Mouse (Mus musculus) limb, embryonic 13.5 days (tissue): ENCODE results near the gene Vwa8. TPM values are rescaled to one million over a fixed set of nuclear protein-coding genes. Genes with fewer than 3 reads are reported as not detected.

Experiments used
- ATAC-seq: fragments of 200-750 bp; cut with Nextera tagmentation; 2 replicates; pipeline ENCODE4 v1.8.0; 2017; ENCODE audit warnings: low read depth, moderate number of reproducible peaks, moderate TSS enrichment; ENCODE audit not compliant: low FRiP score
- H3K27ac ChIP-seq: fragments of 300-500 bp; sonication (generic); 2 replicates; pipeline ENCODE4 v1.5.1; 2015; ENCODE audit warnings: inconsistent platforms, mild to moderate bottlenecking, moderate library complexity
- H3K27me3 ChIP-seq: fragments of 300-500 bp; sonication (generic); 2 replicates; pipeline ENCODE4 v1.6.1; 2015; ENCODE audit warnings: mild to moderate bottlenecking, inconsistent platforms
- H3K36me3 ChIP-seq: fragments of 300-500 bp; sonication (generic); 2 replicates; pipeline ENCODE4 v1.6.1; 2015; ENCODE audit warnings: inconsistent platforms, mild to moderate bottlenecking, moderate library complexity
- H3K4me1 ChIP-seq: fragments of 300-500 bp; sonication (generic); 2 replicates; pipeline ENCODE4 v1.6.1; 2015; ENCODE audit warnings: inconsistent platforms
- H3K4me2 ChIP-seq: fragments of 300-500 bp; sonication (generic); replicated peaks from 2 replicates; pipeline ENCODE4 v1.6.1; 2015; ENCODE audit warnings: inconsistent platforms, mild to moderate bottlenecking, moderate library complexity
- H3K4me3 ChIP-seq: fragments of 300-500 bp; sonication (generic); 2 replicates; pipeline ENCODE4 v1.5.1; 2015; ENCODE audit warnings: moderate library complexity, mild to moderate bottlenecking, inconsistent platforms
- H3K9ac ChIP-seq: fragments of 300-500 bp; sonication (generic); 2 replicates; pipeline ENCODE4 v1.6.1; 2015; ENCODE audit warnings: mild to moderate bottlenecking, inconsistent platforms
- H3K9me3 ChIP-seq: fragments of 300-500 bp; sonication (generic); 2 replicates; pipeline ENCODE4 v1.6.1; 2016; ENCODE audit warnings: inconsistent platforms
- WGBS: fragments of 180-500 bp; shearing (Covaris S2); methylation state at CpG from one replicate; pipeline ENCODE4 v1.1.7; 2015; 5-methylcytosine and 5-hydroxymethylcytosine counted together
- polyA plus RNA-seq: library from polyadenylated mRNA; unstranded; fragments of >200 nt; fragmentation: Nextera tagmentation; extraction: Ambion mirVana; gene quantifications from 2 replicates; pipeline ENCODE4 v1.2.1, GENCODE M21; 2015

Gene Vwa8
- polyA plus RNA-seq, 1 experiment from 2014 or later, result 11.2 TPM

- no peaks in the 10 kb centered on the region for H3K9me3 ChIP-seq
- no peak overlapping the region for H3K4me3 ChIP-seq
- H3K4me2 ChIP-seq, result peak overlapping the region; percentile 36
- H3K27me3 ChIP-seq, result no peaks in the 10 kb centered on the region
- H3K9ac ChIP-seq, result no peak overlapping the region
- 19% methylated on average over 16 of the region's 17 CpGs for WGBS
- H3K27ac ChIP-seq, result peak overlapping the region; percentile 77
- ATAC-seq, result peak; percentile 58
- H3K36me3 ChIP-seq, result peaks cover 5% of the 10 kb centered on the region; the same call in 1 of the 2 replicates
- H3K4me1 ChIP-seq, result peaks cover 46% of the 10 kb centered on the region
These were observed 308.8 kb downstream of the Vwa8 start for GRCm38 (mm10) chr14:79157451-79158218.

GRCm38 (mm10) chr14:79158219-79158521 lies 309.3 kb downstream of the Vwa8 start:
- peaks cover 46% of the 10 kb centered on the region for H3K4me1 ChIP-seq
- ATAC-seq, result 0 out of 2 replicates have a peak, but pooled peaks have one; percentile 9
- WGBS, result 46% methylated on average over 12 of the region's 12 CpGs

DNA sequence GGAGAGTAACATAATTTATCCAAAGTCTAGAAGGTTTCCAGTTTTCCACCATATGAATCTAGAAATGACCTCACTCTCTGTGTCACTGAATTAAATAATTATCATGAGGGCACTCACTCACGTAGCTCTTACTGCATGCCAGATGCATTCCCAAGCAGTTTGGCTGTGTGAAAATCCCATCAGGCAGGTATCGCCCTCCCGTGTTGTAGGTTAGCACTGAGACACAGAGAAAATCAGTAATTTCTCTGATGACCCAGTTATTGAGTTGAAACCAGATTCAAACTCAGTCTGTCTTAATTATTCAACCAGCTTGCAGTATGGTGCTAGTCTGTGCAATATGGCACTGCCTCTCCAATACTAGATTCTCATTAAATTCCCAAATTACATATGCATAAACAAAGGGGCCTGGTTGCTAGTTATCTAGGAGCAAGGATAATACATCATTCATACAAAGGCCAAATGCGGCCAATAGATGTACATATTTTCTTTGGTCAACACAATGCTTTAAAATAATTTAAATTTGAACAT lies 309.9 kb downstream of the Vwa8 start:
- peak overlapping the region; percentile 77; the same call in 1 of the 2 replicates for H3K27ac ChIP-seq
- no peak overlapping the region for H3K4me3 ChIP-seq
- 80% methylated on average over 4 of the region's 4 CpGs for WGBS
- H3K4me1 ChIP-seq, result peaks cover 46% of the 10 kb centered on the region
- no peak overlapping the region for H3K4me2 ChIP-seq
- peaks cover 5% of the 10 kb centered on the region; the same call in 1 of the 2 replicates for H3K36me3 ChIP-seq
- no peaks in the 10 kb centered on the region for H3K9me3 ChIP-seq
- no peaks in the 10 kb centered on the region for H3K27me3 ChIP-seq
- no peak overlapping the region for H3K9ac ChIP-seq
- ATAC-seq, result no peak

More at GRCm38 (mm10) chr14:79158219-79158521, 309.3 kb downstream of the Vwa8 start:
- Histone ChIP-seq H3K9ac (no peak overlapping the region), H3K27ac (peak overlapping the region; percentile 77), H3K9me3 (no peaks in the 10 kb centered on the region), H3K36me3 (peaks cover 5% of the 10 kb centered on the region; the same call in 1 of the 2 replicates), H3K4me3 (no peak overlapping the region), H3K27me3 (no peaks in the 10 kb centered on the region), H3K4me2 (peak overlapping the region; percentile 36)

- WGBS, result 93% methylated on average over 8 of the region's 8 CpGs
- no peak overlapping the region for H3K9ac ChIP-seq
- no peaks in the 10 kb centered on the region for H3K27me3 ChIP-seq
- H3K4me1 ChIP-seq, result peaks cover 39% of the 10 kb centered on the region
- H3K4me3 ChIP-seq, result no peak overlapping the region
- H3K9me3 ChIP-seq, result no peaks in the 10 kb centered on the region
- H3K36me3 ChIP-seq, result peaks cover 5% of the 10 kb centered on the region; the same call in 1 of the 2 replicates
- no peak overlapping the region for H3K4me2 ChIP-seq
- no peak for ATAC-seq
- no peak overlapping the region for H3K27ac ChIP-seq
These were observed 310.6 kb downstream of the Vwa8 start for GRCm38 (mm10) chr14:79159451-79159850.

- peaks cover 29% of the 10 kb centered on the region for H3K4me1 ChIP-seq
- no peak overlapping the region for H3K4me2 ChIP-seq
- H3K9me3 ChIP-seq, result no peaks in the 10 kb centered on the region
- no peak for ATAC-seq
- H3K27ac ChIP-seq, result no peak overlapping the region
- no peak overlapping the region for H3K9ac ChIP-seq
- peaks cover 8% of the 10 kb centered on the region; the same call in 1 of the 2 replicates for H3K36me3 ChIP-seq
- H3K27me3 ChIP-seq, result no peaks in the 10 kb centered on the region
- WGBS, result 72% methylated on average over 10 of the region's 10 CpGs
- no peak overlapping the region for H3K4me3 ChIP-seq
These were observed 311.6 kb downstream of the Vwa8 start for GRCm38 (mm10) chr14:79160486-79160885.

DNA sequence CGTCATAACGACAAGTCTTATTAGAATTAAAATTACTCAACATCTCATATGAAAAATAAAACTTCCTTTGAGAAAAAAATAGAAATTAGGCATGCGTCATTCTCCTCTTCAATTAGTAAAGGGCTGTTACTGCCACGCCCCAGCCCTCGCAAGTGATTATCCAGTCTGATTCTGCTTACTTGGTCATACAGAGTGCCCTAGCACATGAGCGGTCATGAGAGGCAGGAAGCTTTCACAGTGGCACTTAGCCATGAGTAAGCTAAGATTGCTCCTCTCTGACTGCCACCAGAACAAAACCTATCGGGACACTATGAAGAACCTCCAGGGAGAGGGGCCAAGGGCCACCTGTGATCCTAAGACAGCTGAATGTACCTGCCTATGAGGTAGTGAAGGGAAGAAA lies 312.1 kb downstream of the Vwa8 start:
- H3K4me1 ChIP-seq, result peaks cover 29% of the 10 kb centered on the region
- H3K4me3 ChIP-seq, result no peak overlapping the region
- H3K27me3 ChIP-seq, result no peaks in the 10 kb centered on the region
- WGBS, result 87% methylated on average over 7 of the region's 7 CpGs
- H3K9ac ChIP-seq, result no peak overlapping the region
- ATAC-seq, result no peak
- H3K36me3 ChIP-seq, result peaks cover 8% of the 10 kb centered on the region; the same call in 1 of the 2 replicates
- H3K4me2 ChIP-seq, result no peak overlapping the region
- H3K9me3 ChIP-seq, result no peaks in the 10 kb centered on the region
- H3K27ac ChIP-seq, result no peak overlapping the region

- no peak overlapping the region for H3K27ac ChIP-seq
- H3K27me3 ChIP-seq, result no peaks in the 10 kb centered on the region
- no peak overlapping the region for H3K4me2 ChIP-seq
- H3K36me3 ChIP-seq, result peaks cover 8% of the 10 kb centered on the region; the same call in 1 of the 2 replicates
- WGBS, result 81% methylated on average over 9 of the region's 9 CpGs
- no peak for ATAC-seq
- H3K9ac ChIP-seq, result no peak overlapping the region
- H3K4me1 ChIP-seq, result peaks cover 23% of the 10 kb centered on the region
- H3K9me3 ChIP-seq, result no peaks in the 10 kb centered on the region
- H3K4me3 ChIP-seq, result no peak overlapping the region
These were observed 312.9 kb downstream of the Vwa8 start for GRCm38 (mm10) chr14:79161741-79162140.

- no peaks in the 10 kb centered on the region for H3K9me3 ChIP-seq
- no peak overlapping the region for H3K9ac ChIP-seq
- no peak overlapping the region for H3K4me3 ChIP-seq
- peaks cover 8% of the 10 kb centered on the region; the same call in 1 of the 2 replicates for H3K36me3 ChIP-seq
- peaks cover 14% of the 10 kb centered on the region for H3K4me1 ChIP-seq
- no peak overlapping the region for H3K4me2 ChIP-seq
- no peaks in the 10 kb centered on the region for H3K27me3 ChIP-seq
- H3K27ac ChIP-seq, result no peak overlapping the region
- WGBS, result 68% methylated on average over 9 of the region's 9 CpGs
- ATAC-seq, result no peak
These were observed 313.8 kb downstream of the Vwa8 start for GRCm38 (mm10) chr14:79162678-79163077.

DNA sequence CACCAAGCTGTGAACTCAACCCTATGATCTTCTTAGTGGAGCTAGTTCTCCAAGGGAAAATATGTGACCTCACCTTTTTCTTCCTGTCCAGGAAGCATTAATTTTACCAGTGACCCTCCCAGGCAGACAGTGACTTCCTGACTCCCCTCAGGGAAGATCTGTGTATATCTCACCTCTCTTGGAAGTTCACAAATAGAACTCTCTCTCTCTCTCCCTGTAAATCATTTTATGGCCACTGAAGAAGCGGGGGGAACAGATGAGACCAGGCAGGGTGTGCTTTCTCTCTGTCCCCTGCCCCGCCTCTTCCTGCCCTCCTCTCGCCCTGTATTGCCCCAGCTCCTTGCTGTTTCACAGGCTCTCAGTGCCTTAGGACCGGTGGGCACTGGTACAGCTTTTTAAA lies 315.5 kb downstream of the Vwa8 start:
- ATAC-seq, result no peak
- Histone ChIP-seq H3K27me3 (no peaks in the 10 kb centered on the region), H3K4me2 (no peak overlapping the region), H3K27ac (no peak overlapping the region), H3K9me3 (no peaks in the 10 kb centered on the region), H3K9ac (no peak overlapping the region), H3K4me3 (no peak overlapping the region), H3K36me3 (peaks cover 8% of the 10 kb centered on the region; the same call in 1 of the 2 replicates), H3K4me1 (no peaks in the 10 kb centered on the region)
- 73% methylated on average over 4 of the region's 4 CpGs for WGBS

- Histone ChIP-seq H3K4me2 (no peak overlapping the region), H3K4me1 (no peaks in the 10 kb centered on the region), H3K9me3 (no peaks in the 10 kb centered on the region), H3K36me3 (peaks cover 8% of the 10 kb centered on the region; the same call in 1 of the 2 replicates), H3K9ac (no peak overlapping the region), H3K4me3 (no peak overlapping the region), H3K27me3 (no peaks in the 10 kb centered on the region), H3K27ac (no peak overlapping the region)
- WGBS, result 94% methylated on average over 2 of the region's 2 CpGs
- no peak for ATAC-seq
These were observed 316.1 kb downstream of the Vwa8 start for GRCm38 (mm10) chr14:79164925-79165324.

DNA sequence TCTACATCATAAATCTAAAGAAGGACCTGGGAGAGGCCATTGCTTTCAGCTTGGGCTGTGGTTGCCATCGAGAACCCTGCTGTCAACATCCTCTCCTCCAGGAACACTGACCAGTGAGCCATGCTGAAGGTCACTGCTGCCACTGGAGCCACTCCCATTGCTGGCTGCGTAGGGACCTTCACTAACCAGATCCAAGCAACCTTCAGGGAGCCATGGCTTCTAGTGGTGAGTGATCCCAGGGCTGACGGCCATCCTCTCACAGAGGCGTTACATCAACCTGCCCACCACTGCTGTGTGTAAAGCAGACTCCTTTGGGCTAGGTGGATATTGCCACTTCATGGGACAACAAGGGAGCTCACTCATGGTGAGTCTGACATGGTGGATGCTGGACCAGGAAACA lies 325.7 kb downstream of the Vwa8 start:
- no peak overlapping the region for H3K4me2 ChIP-seq
- peaks cover 5% of the 10 kb centered on the region; the same call in 1 of the 2 replicates for H3K9me3 ChIP-seq
- no peak overlapping the region for H3K9ac ChIP-seq
- H3K36me3 ChIP-seq, result peaks cover 17% of the 10 kb centered on the region
- WGBS, result 91% methylated on average over 4 of the region's 4 CpGs
- H3K27me3 ChIP-seq, result no peaks in the 10 kb centered on the region
- no peak for ATAC-seq
- H3K27ac ChIP-seq, result no peak overlapping the region
- H3K4me3 ChIP-seq, result no peak overlapping the region
- peaks cover 16% of the 10 kb centered on the region for H3K4me1 ChIP-seq

GRCm38 (mm10) chr14:79177754-79178153 lies 328.9 kb downstream of the Vwa8 start:
- no peak overlapping the region for H3K4me3 ChIP-seq
- WGBS, result 83% methylated on average over 7 of the region's 7 CpGs
- H3K9ac ChIP-seq, result no peak overlapping the region
- no peak overlapping the region for H3K4me2 ChIP-seq
- H3K27me3 ChIP-seq, result no peaks in the 10 kb centered on the region
- peaks cover 5% of the 10 kb centered on the region; the same call in 1 of the 2 replicates for H3K9me3 ChIP-seq
- H3K36me3 ChIP-seq, result peaks cover 17% of the 10 kb centered on the region
- no peak for ATAC-seq
- H3K4me1 ChIP-seq, result peaks cover 35% of the 10 kb centered on the region
- H3K27ac ChIP-seq, result no peak overlapping the region
